Mouse (Mus musculus) CD4-positive, CD25-positive, alpha-beta regulatory T cell (primary cell): ENCODE measurements around the gene Vps16. TPM values are rescaled to one million over a fixed set of nuclear protein-coding genes. Genes with fewer than 3 reads are reported as not detected.

Experiments
- polyA plus RNA-seq: library from polyadenylated mRNA; unstranded; fragments of 100-300 nt; shearing (Covaris generic); gene quantifications from one replicate; pipeline ENCODE4 v1.2.1, GENCODE M21; 2017

Vps16 gene
- polyA plus RNA-seq = 247 TPM

DNA sequence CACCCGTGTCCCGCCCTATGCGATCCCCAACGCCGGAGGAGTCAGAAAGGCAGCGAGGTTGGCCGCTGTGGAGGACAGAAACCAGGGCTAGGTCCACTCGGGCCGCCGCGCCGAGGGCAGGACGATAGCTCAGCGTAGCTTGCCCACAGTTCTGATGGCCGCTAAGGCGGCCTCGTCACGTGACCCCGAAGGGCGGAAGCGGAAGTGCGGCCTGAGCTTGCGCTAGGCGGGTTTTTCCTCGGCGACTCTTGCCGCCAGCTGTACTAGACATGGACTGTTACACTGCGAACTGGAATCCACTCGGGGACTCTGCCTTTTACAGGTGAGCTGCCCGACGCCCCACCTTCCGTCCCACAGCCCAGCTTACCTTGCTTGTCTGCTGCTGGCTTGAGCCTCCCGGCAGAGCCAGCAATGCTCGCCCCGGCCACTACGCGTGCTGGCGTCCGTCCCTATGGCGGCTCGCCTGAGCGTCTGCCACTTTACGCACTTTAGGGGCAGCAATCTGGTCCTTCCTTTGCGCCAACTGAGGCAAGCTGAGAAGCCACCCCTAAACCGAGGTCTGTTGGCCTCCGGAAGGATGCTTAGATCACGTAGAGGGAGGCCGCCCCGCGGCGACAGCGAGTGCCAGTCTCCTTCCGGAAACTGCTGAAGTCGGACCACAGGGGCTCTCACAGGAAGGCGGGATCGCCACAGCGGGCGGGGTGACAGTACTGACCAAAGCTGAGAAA is at the start of gene Vps16, which contains the start of gene Pced1a:
Vps16 (plus strand) TSS at position 214 of the 728 bp plus-strand sequence.
Pced1a (minus strand) TSS at position 576 of the 728 bp plus-strand sequence.

GRCm38 (mm10) chr2:130397186-130397985 is 26.8 kb upstream of the Vps16 start, which contains the start of gene Cpxm1:
Gene Cpxm1 (minus strand): TSS chr2:130397574.

GRCm38 (mm10) chr2:130404939-130405338 is 19.2 kb upstream of the Vps16 start, which contains the start of the genes Gm28372 and 1700020A23Rik:
Gene Gm28372 (plus strand): TSS chr2:130405239.
Gene 1700020A23Rik (plus strand): TSS chr2:130405259.

GRCm38 (mm10) chr2:130406178-130406577 is 18.0 kb upstream of the Vps16 start, which contains the start of gene Tmem239:
Gene Tmem239 (plus strand): TSS chr2:130406478.

GRCm38 (mm10) chr2:130449794-130450433 is 25.8 kb downstream of the Vps16 start, which contains the start of gene Ptpra:
Gene Ptpra (plus strand): TSS chr2:130450278.

Other genes starting within 250 kb of the Vps16 start
- gene Snrpb, start 244.9 kb upstream of the Vps16 start, polyA plus RNA-seq = 392 TPM
- gene Tmc2, start 229.1 kb upstream of the Vps16 start, polyA plus RNA-seq = 0.05 TPM
- gene Nop56, start 149.9 kb upstream of the Vps16 start, polyA plus RNA-seq = 291 TPM
- gene Idh3b, start 139.8 kb upstream of the Vps16 start, polyA plus RNA-seq = 171 TPM
- gene Ebf4, start 129.2 kb upstream of the Vps16 start, polyA plus RNA-seq = not detected
- gene Cpxm1, start 26.8 kb upstream of the Vps16 start, polyA plus RNA-seq = 0.10 TPM
- not detected for gene Gm28372, start 19.1 kb upstream of the Vps16 start, polyA plus RNA-seq
- gene 1700020A23Rik, start 19.1 kb upstream of the Vps16 start, polyA plus RNA-seq = not detected
- gene Tmem239, start 17.9 kb upstream of the Vps16 start, polyA plus RNA-seq = not detected
- 21.9 TPM for gene Pced1a, start 362 bp downstream of the Vps16 start, polyA plus RNA-seq
- 183 TPM for gene Ptpra, start 25.9 kb downstream of the Vps16 start, polyA plus RNA-seq
- gene Mrps26, start 139.4 kb downstream of the Vps16 start, polyA plus RNA-seq = 124 TPM
- gene Oxt, start 151.8 kb downstream of the Vps16 start, polyA plus RNA-seq = not detected
- gene Avp, start 158.2 kb downstream of the Vps16 start, polyA plus RNA-seq = not detected
- gene Fastkd5, start 205.7 kb downstream of the Vps16 start, polyA plus RNA-seq = 13.6 TPM
- 13.4 TPM for gene Ubox5, start 205.7 kb downstream of the Vps16 start, polyA plus RNA-seq
- 1.0 TPM for gene Lzts3, start 218.5 kb downstream of the Vps16 start, polyA plus RNA-seq
- gene Ddrgk1, start 240.3 kb downstream of the Vps16 start, polyA plus RNA-seq = 160 TPM
- gene Itpa, start 243.3 kb downstream of the Vps16 start, polyA plus RNA-seq = 49.4 TPM